Mouse (Mus musculus) liver, embryonic 14.5 days (tissue): ENCODE measurements around the gene Ireb2. TPM values are rescaled to one million over a fixed set of nuclear protein-coding genes. Genes with fewer than 3 reads are reported as not detected.
"Not testable (repeated sequence)": the region's sequence is repeated elsewhere in the genome, so short reads cannot be mapped to it uniquely, and the experiment has no call there.

Source experiments
- ATAC-seq: fragments of 200-750 bp; cut with Nextera tagmentation; 2 replicates; pipeline ENCODE4 v1.8.0; 2017; ENCODE audit warnings: moderate number of reproducible peaks, mild to moderate bottlenecking, moderate library complexity; ENCODE audit not compliant: insufficient read depth
- DNase-seq, 3 experiments: peaks; one replicate each; pipeline ENCODE4 v3.0.0-alpha.2; 2012 to 2013; ENCODE audit warnings: low read depth in 3 of 3, low spot score in 3 of 3
- H3K27ac ChIP-seq: fragments of 300-500 bp; sonication (generic); 2 replicates; pipeline ENCODE4 v1.5.1; 2014; ENCODE audit warnings: moderate library complexity, mild to moderate bottlenecking, control low read depth, inconsistent platforms
- H3K27me3 ChIP-seq: fragments of 300-500 bp; sonication (generic); 2 replicates; pipeline ENCODE4 v1.6.1; 2014; ENCODE audit warnings: mild to moderate bottlenecking, low read length, moderate library complexity; ENCODE audit not compliant: control insufficient read depth, insufficient read depth
- H3K36me3 ChIP-seq: fragments of 300-500 bp; sonication (generic); replicated peaks from 2 replicates; pipeline ENCODE4 v1.6.1; 2014; ENCODE audit warnings: low read depth; ENCODE audit not compliant: control insufficient read depth, insufficient read depth
- H3K4me1 ChIP-seq, 2 experiments: fragments of 200-500 bp in 1 of 2; fragments of 300-500 bp in 1 of 2; sonication (generic) in 1 of 2; replicated peaks; 2 replicates each; pipeline ENCODE4 v1.6.1; 2012 to 2014; ENCODE audit warnings: antibody characterized with exemption in 1 of 2, inconsistent platforms in 1 of 2, low read length in 1 of 2; ENCODE audit not compliant: control insufficient read depth in 2 of 2, insufficient read depth in 2 of 2
- H3K4me2 ChIP-seq: fragments of 300-500 bp; sonication (generic); 2 replicates; pipeline ENCODE4 v1.6.1; 2014; ENCODE audit warnings: low read depth, mild to moderate bottlenecking, control low read depth, moderate library complexity
- H3K4me3 ChIP-seq, 2 experiments: fragments of 200-500 bp in 1 of 2; fragments of 300-500 bp in 1 of 2; sonication (generic) in 1 of 2; 2 replicates each; pipeline ENCODE4 v1.5.1; 2012 to 2014; ENCODE audit warnings: low read depth in 2 of 2, low read length in 2 of 2, mild to moderate bottlenecking in 2 of 2, control low read depth in 1 of 2, inconsistent platforms in 1 of 2, moderate library complexity in 1 of 2; ENCODE audit not compliant: insufficient read depth in 1 of 2
- H3K9ac ChIP-seq: fragments of 300-500 bp; sonication (generic); replicated peaks from 2 replicates; pipeline ENCODE4 v1.6.1; 2014; ENCODE audit warnings: mild to moderate bottlenecking, control low read depth, moderate library complexity
- H3K9me3 ChIP-seq: fragments of 300-500 bp; sonication (generic); 2 replicates; pipeline ENCODE4 v1.6.1; 2016; ENCODE audit warnings: low read length, mixed read lengths; ENCODE audit not compliant: control insufficient read depth
- CTCF ChIP-seq: IDR thresholded peaks from 2 replicates; pipeline ENCODE4 v1.5.1; 2016; ENCODE audit warnings: antibody characterized with exemption, low read depth, control low read depth
- EP300 ChIP-seq: IDR thresholded peaks from 2 replicates; pipeline ENCODE4 v1.6.1; 2016; ENCODE audit warnings: antibody characterized with exemption, low read depth
- WGBS: fragments of 180-500 bp; shearing (Covaris S2); extraction: QIAGEN DNeasy Blood & Tissue Kit; methylation state at CpG from one replicate; pipeline ENCODE4 v1.1.7; 2014; ENCODE audit not compliant: insufficient replicate concordance; 5-methylcytosine and 5-hydroxymethylcytosine counted together
- polyA plus RNA-seq, 2 experiments: library from polyadenylated mRNA; depleted of rRNA in 1 of 2; stranded (reverse) in 1 of 2; unstranded in 1 of 2; fragments of >200 nt; fragmentation: Nextera tagmentation in 1 of 2; extraction: Ambion mirVana in 1 of 2; gene quantifications; 2 replicates each; pipeline versions ENCODE4 v1.2.1 to v1.2.3; 2012 to 2014

Ireb2 gene
- polyA plus RNA-seq, 2 experiments, result 8.9 to 12.3 TPM

- TF ChIP-seq CTCF (no peak), EP300 (no peak)
- no peaks in the 10 kb centered on the region for H3K9me3 ChIP-seq
- no peaks in the 10 kb centered on the region for H3K36me3 ChIP-seq
- H3K27ac ChIP-seq, result no peak overlapping the region
- H3K4me3 ChIP-seq, result no peak overlapping the region
- no peak overlapping the region for H3K4me2 ChIP-seq
- 55% methylated on average over 5 of the region's 5 CpGs for WGBS
- no peaks in the 10 kb centered on the region for H3K27me3 ChIP-seq
- H3K9ac ChIP-seq, result no peak overlapping the region
- 0 out of 4 replicates have a peak, but pooled peaks cover 0 to 2% of the 10 kb centered on the region in 2 experiments for H3K4me1 ChIP-seq
- no peak for DNase-seq
- ATAC-seq, result no peak
Measured at GRCm38 (mm10) chr9:54842311-54842710, 21.3 kb upstream of the Ireb2 start.

GRCm38 (mm10) chr9:54843887-54844286, 19.7 kb upstream of the Ireb2 start:
- TF ChIP-seq EP300 (no peak), CTCF (no peak)
- Histone ChIP-seq H3K36me3 (no peaks in the 10 kb centered on the region), H3K9me3 (no peaks in the 10 kb centered on the region), H3K4me2 (no peak overlapping the region), H3K4me1 (0 out of 4 replicates have a peak, but pooled peaks cover 0 to 2% of the 10 kb centered on the region in 2 experiments), H3K27me3 (no peaks in the 10 kb centered on the region), H3K9ac (no peak overlapping the region), H3K27ac (no peak overlapping the region), H3K4me3 (no peak overlapping the region)
- ATAC-seq (no peak), DNase-seq (no peak)
- WGBS, result 46% methylated on average over 6 of the region's 6 CpGs

GRCm38 (mm10) chr9:54844556-54845176, 18.9 kb upstream of the Ireb2 start:
- Histone ChIP-seq H3K9me3 (no peaks in the 10 kb centered on the region), H3K27ac (no peak overlapping the region), H3K4me3 (no peak overlapping the region), H3K36me3 (no peaks in the 10 kb centered on the region), H3K4me2 (no peak overlapping the region), H3K9ac (no peak overlapping the region), H3K4me1 (0 out of 4 replicates have a peak, but pooled peaks cover 0 to 2% of the 10 kb centered on the region in 2 experiments), H3K27me3 (no peaks in the 10 kb centered on the region)
- ATAC-seq, result no peak
- no peak for DNase-seq
- TF ChIP-seq EP300 (no peak), CTCF (no peak)
- 71% methylated on average over 3 of the region's 3 CpGs for WGBS

GRCm38 (mm10) chr9:54848203-54848602, 15.4 kb upstream of the Ireb2 start:
- no peaks in the 10 kb centered on the region for H3K9me3 ChIP-seq
- H3K36me3 ChIP-seq, result no peaks in the 10 kb centered on the region
- H3K27ac ChIP-seq, result no peak overlapping the region
- H3K4me3 ChIP-seq, result no peak overlapping the region
- H3K4me2 ChIP-seq, result no peak overlapping the region
- 0 out of 4 replicates have a peak, but pooled peaks cover 0 to 2% of the 10 kb centered on the region in 2 experiments for H3K4me1 ChIP-seq
- ATAC-seq (no peak), DNase-seq (no peak)
- no peaks in the 10 kb centered on the region for H3K27me3 ChIP-seq
- TF ChIP-seq CTCF, result no peak
- TF ChIP-seq EP300, result no peak
- no peak overlapping the region for H3K9ac ChIP-seq

GRCm38 (mm10) chr9:54853036-54853435, 10.6 kb upstream of the Ireb2 start:
- H3K27me3 ChIP-seq, DNase-seq, H3K4me2 ChIP-seq, H3K36me3 ChIP-seq, ATAC-seq, H3K9ac ChIP-seq, H3K27ac ChIP-seq, H3K4me3 ChIP-seq, H3K9me3 ChIP-seq, H3K4me1 ChIP-seq: not testable (repeated sequence)
- 52% methylated on average over 6 of the region's 6 CpGs for WGBS
